Mouse (Mus musculus): Measurements from ENCODE around the gene Vmn1r8.
"Not testable (repeated sequence)": the region's sequence is repeated elsewhere in the genome, so short reads cannot be mapped to it uniquely, and the experiment has no call there.

Gene Vmn1r8

DNA sequence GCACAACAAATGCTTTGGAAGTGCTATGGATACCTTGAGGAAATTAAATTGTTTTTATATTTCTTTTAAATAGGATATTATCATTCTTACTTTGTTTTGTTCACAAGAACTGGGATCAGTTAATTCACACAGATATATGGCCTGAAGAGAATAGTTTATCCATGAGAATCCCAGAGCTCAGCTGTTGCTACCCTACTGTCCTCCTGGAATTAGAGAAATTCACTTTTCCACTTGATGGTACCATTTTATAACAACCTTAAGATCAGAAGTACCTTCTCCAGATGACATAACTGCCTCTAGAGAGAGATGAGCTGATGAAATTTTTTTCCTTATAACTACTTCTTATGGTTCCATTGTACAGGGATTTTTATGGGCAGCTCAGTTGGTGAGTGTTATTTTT, at the start of gene Vmn1r8:
Vmn1r8 (plus strand) TSS at position 301 of the 400 bp plus-strand sequence.
- CTCF ChIA-PET, result no interaction called here
- POLR2A ChIA-PET, result no interaction called here

DNA sequence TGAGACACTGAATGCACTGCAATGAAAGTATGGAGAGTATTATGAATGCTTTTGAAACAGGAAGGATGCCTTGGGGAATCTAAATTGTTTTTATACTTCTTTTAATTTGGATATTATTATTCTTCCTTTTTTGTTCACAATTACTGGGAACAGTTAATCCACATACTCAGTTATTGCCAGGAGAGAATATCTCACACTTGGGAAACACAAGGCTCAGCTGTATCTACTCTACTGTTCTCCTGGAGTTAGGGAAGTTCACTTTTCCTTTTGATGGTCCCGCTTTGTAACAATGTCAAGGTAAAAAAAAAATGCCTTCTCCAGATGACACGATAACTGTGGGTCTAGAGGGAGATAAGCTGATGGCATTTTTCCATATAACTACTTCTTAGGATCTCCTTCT, 35.1 kb upstream of the Vmn1r8 start, which contains the start of gene Vmn1r6:
Vmn1r6 (plus strand) TSS at position 301 of the 400 bp plus-strand sequence.
- ChIA-PET POLR2A (no interaction called here), CTCF (no interaction called here)

DNA sequence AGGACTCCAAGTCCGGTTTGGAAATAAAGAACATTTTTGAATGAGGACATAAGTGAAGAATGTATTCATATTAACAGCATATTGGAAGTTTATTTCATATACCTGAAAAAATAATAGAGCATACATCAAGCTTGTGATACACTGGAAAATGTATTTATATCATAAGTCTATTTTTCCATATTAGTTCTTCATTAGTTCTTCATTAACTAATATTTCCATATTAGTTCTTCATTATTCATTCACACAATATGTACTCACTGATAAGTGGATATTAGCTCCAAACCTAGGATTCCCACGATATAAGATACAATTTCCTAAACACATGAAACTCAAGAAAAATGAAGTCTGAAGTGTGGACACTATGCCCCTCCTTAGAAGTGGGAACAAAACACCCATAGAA, 6.9 kb upstream of the Vmn1r8 start, which contains the start of gene Vmn1r7:
Vmn1r7 (minus strand) TSS at position 101 of the 400 bp plus-strand sequence.
- CTCF ChIA-PET, POLR2A ChIA-PET: not testable (repeated sequence)

DNA sequence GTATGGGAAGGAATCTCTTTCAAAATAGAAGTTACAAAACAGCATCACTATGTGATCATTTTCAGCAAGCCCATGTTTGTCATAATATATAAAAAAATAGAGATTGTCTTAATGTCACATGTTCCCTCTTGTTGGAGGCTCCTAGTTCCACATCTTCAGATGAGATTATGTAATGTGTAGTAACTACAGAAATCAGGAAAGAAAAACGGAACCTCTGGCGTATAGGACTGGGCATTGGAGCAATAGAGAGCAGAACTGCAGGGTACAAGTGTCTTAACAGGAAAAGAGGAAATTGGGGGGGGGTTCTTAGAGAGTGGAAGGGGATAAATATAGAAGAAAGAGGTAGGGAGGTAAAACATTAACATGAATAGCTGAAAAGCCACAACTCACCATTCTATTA, 2.6 kb downstream of the Vmn1r8 start:
- CTCF ChIA-PET, result no interaction called here
- POLR2A ChIA-PET, result interaction anchor here in 1 of 4 experiments (0.7 kb wide), 1 partner anchor 25 kb away, joined by 3 read pairs; no protein-coding TSS in a partner anchor

DNA sequence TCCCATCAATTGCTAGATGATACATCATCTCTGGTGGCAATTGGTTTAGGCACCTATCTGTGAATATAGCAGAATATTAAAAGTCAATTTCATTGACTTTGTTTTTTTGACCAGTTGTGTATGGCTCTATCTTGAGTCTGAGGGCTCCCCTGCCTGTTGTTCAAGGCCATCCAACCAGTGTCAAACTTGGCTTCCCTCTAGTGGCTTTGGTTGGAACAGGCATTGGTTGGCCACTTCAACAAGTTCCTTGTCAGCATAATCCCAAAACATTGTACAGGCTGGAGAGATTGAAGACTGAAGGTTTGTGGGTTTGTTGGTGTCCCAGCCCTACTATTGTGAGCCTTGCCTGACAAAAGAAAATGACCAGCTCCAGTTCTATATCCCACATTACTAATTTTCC, 31.6 kb downstream of the Vmn1r8 start:
- CTCF ChIA-PET, result no interaction called here
- POLR2A ChIA-PET, result no interaction called here

DNA sequence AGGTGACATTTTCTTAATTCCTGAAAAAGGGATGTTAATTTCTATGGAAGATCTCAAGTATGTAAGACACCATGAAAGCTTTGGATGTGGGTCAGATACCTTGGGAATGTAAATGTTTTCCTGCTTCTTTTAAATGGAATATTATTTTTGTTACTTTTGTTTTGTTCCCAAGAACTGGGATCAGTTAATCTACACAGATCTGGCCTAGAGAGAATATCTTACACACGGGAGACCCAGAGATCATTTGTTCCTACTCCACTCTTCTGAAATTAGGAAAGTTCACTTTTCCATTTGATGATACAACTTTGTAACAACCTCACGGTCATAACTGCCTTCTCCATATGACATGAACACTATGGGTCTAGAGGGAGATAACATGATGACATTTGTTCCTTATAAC, 34.4 kb downstream of the Vmn1r8 start, which contains the start of gene Vmn1r9:
Vmn1r9 (plus strand) TSS at position 301 of the 400 bp plus-strand sequence.
- POLR2A ChIA-PET, result no interaction called here
- CTCF ChIA-PET, result no interaction called here

Data from embryonic stem cell, embryonic (primary cell).